Mouse (Mus musculus): ENCODE measurements around the gene Gm15085. TPM values are rescaled to one million over a fixed set of nuclear protein-coding genes. Genes with fewer than 3 reads are reported as not detected.

Gene Gm15085
- polyA plus RNA-seq (2017; shearing (Covaris generic)), result not detected

DNA sequence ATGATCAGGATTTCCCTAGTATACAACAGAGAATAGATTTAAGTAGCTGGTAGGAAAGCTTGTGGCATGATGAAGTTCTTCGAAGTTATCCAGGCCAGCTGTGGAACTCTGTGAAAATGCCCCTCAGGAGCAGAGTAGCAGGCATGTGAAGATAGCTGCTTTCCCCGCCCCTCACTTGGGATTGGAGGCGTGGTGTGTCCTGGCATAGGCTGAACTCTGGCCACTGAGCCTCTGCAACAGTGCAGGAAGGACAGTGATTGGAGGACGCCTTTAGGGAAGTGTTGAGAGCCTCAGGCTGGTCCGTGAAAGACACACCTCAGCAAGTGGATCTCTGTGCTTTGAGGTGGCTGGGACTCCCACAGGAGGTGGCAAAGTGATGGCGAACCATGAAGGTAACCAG lies at the start of gene Gm15085:
Gene Gm15085 (plus strand): TSS at position 301 of the 400 bp plus-strand sequence.

Other genes starting within 250 kb of the Gm15085 start
- gene Gm15093, start 175.2 kb upstream of the Gm15085 start, polyA plus RNA-seq (2017; shearing (Covaris generic)), result not detected
- not detected for gene Gm10439, start 147.0 kb downstream of the Gm15085 start, polyA plus RNA-seq (2017; shearing (Covaris generic))